Mouse (Mus musculus): ENCODE measurements around the gene Ykt6. TPM values are rescaled to one million over a fixed set of nuclear protein-coding genes. Genes with fewer than 3 reads are reported as not detected.
"Not testable (repeated sequence)": the region's sequence is repeated elsewhere in the genome, so short reads cannot be mapped to it uniquely, and the experiment has no call there.

Ykt6 gene
- total and polyA plus RNA-seq, 3 experiments, result 76.5 to 98.1 (median 89.5) TPM

- peaks cover 4 to 12% of the 10 kb centered on the region in 2 experiments for H3K4me1 ChIP-seq (ENCODE audit: control insufficient read depth in 1 of 2, insufficient read depth in 2 of 2, low read length in 2 of 2)
- no peak overlapping the region for H3K9ac ChIP-seq (ENCODE audit: control insufficient read depth, low read depth, low read length, poor library complexity, severe bottlenecking)
- H3K9me3 ChIP-seq (replicated peaks; ENCODE audit: insufficient read depth, low read length), result no peaks in the 10 kb centered on the region
- no peak for DNase-seq (ENCODE audit: low read depth, low spot score)
- H3K4me3 ChIP-seq (ENCODE audit: control insufficient read depth in 1 of 2, insufficient read depth in 1 of 2, low read depth in 2 of 2, low read length in 2 of 2), result no peak overlapping the region
- no peak overlapping the region for H3K27ac ChIP-seq (ENCODE audit: control insufficient read depth, low read depth, low read length)
- TF ChIP-seq SMC3 (IDR thresholded peaks at IDR 0.05; ENCODE audit: low read depth, low read length) (no peak), CTCF (IDR thresholded peaks at IDR 0.05 in 2 of 3, conservative IDR thresholded peaks at IDR 0.05 in 1 of 3; ENCODE audit: control insufficient read depth in 1 of 3, insufficient read depth in 1 of 3, low read depth in 2 of 3, low read length in 3 of 3, poor library complexity in 1 of 3, severe bottlenecking in 1 of 3) (peak in 1 of 3 experiments; percentile 17; a peak in 1 of 6 replicates)
- no peaks in the 10 kb centered on the region for H3K79me2 ChIP-seq (ENCODE audit: control insufficient read depth, insufficient read depth, low read length, poor library complexity)
- H3K27me3 ChIP-seq (ENCODE audit: control insufficient read depth in 1 of 2, insufficient read depth in 2 of 2, low read length in 2 of 2), result no peaks in the 10 kb centered on the region
- H3K36me3 ChIP-seq (ENCODE audit: control insufficient read depth in 1 of 2, insufficient read depth in 2 of 2, low read length in 2 of 2), result peaks cover 0 to 2% of the 10 kb centered on the region in 2 experiments; a peak in 1 of 4 replicates
Measured at GRCm38 (mm10) chr11:6003046-6003639, 47.6 kb downstream of the Ykt6 start.

- H3K9ac ChIP-seq (ENCODE audit: control insufficient read depth, low read depth, low read length, poor library complexity, severe bottlenecking); H3K36me3 ChIP-seq (ENCODE audit: control insufficient read depth in 1 of 2, insufficient read depth in 2 of 2, low read length in 2 of 2); H3K79me2 ChIP-seq (ENCODE audit: control insufficient read depth, insufficient read depth, low read length, poor library complexity); H3K4me3 ChIP-seq (ENCODE audit: control insufficient read depth in 1 of 2, insufficient read depth in 1 of 2, low read depth in 2 of 2, low read length in 2 of 2); H3K27me3 ChIP-seq (ENCODE audit: control insufficient read depth in 1 of 2, insufficient read depth in 2 of 2, low read length in 2 of 2); H3K9me3 ChIP-seq (replicated peaks; ENCODE audit: insufficient read depth, low read length): not testable (repeated sequence)
- Histone ChIP-seq H3K4me1 (ENCODE audit: control insufficient read depth in 1 of 2, insufficient read depth in 2 of 2, low read length in 2 of 2) (peaks cover 4 to 12% of the 10 kb centered on the region in 2 experiments), H3K27ac (ENCODE audit: control insufficient read depth, low read depth, low read length) (peak overlapping the region; percentile 81; the same call in 1 of the 2 replicates)
- peak; percentile 52 for DNase-seq (ENCODE audit: low read depth, low spot score)
Measured at GRCm38 (mm10) chr11:6005374-6006043, 50.0 kb downstream of the Ykt6 start.

- H3K27ac ChIP-seq (ENCODE audit: control insufficient read depth, low read depth, low read length); H3K4me3 ChIP-seq (ENCODE audit: control insufficient read depth in 1 of 2, insufficient read depth in 1 of 2, low read depth in 2 of 2, low read length in 2 of 2); H3K27me3 ChIP-seq (ENCODE audit: control insufficient read depth in 1 of 2, insufficient read depth in 2 of 2, low read length in 2 of 2); H3K79me2 ChIP-seq (ENCODE audit: control insufficient read depth, insufficient read depth, low read length, poor library complexity); H3K9me3 ChIP-seq (replicated peaks; ENCODE audit: insufficient read depth, low read length); DNase-seq (ENCODE audit: low read depth, low spot score); H3K9ac ChIP-seq (ENCODE audit: control insufficient read depth, low read depth, low read length, poor library complexity, severe bottlenecking); H3K36me3 ChIP-seq (ENCODE audit: control insufficient read depth in 1 of 2, insufficient read depth in 2 of 2, low read length in 2 of 2): not testable (repeated sequence)
- H3K4me1 ChIP-seq (ENCODE audit: control insufficient read depth in 1 of 2, insufficient read depth in 2 of 2, low read length in 2 of 2), result peaks cover 4 to 12% of the 10 kb centered on the region in 2 experiments
Measured at GRCm38 (mm10) chr11:6006351-6007009, 51.0 kb downstream of the Ykt6 start.

- H3K79me2 ChIP-seq (ENCODE audit: control insufficient read depth, insufficient read depth, low read length, poor library complexity); DNase-seq (ENCODE audit: low read depth, low spot score); H3K4me3 ChIP-seq (ENCODE audit: control insufficient read depth in 1 of 2, insufficient read depth in 1 of 2, low read depth in 2 of 2, low read length in 2 of 2); H3K36me3 ChIP-seq (ENCODE audit: control insufficient read depth in 1 of 2, insufficient read depth in 2 of 2, low read length in 2 of 2); H3K9me3 ChIP-seq (replicated peaks; ENCODE audit: insufficient read depth, low read length); H3K9ac ChIP-seq (ENCODE audit: control insufficient read depth, low read depth, low read length, poor library complexity, severe bottlenecking); H3K27ac ChIP-seq (ENCODE audit: control insufficient read depth, low read depth, low read length); H3K27me3 ChIP-seq (ENCODE audit: control insufficient read depth in 1 of 2, insufficient read depth in 2 of 2, low read length in 2 of 2): not testable (repeated sequence)
- H3K4me1 ChIP-seq (ENCODE audit: control insufficient read depth in 1 of 2, insufficient read depth in 2 of 2, low read length in 2 of 2), result peaks cover 4 to 12% of the 10 kb centered on the region in 2 experiments
Measured at GRCm38 (mm10) chr11:6007010-6007778, 51.7 kb downstream of the Ykt6 start.

- DNase-seq (ENCODE audit: low read depth, low spot score); H3K36me3 ChIP-seq (ENCODE audit: control insufficient read depth in 1 of 2, insufficient read depth in 2 of 2, low read length in 2 of 2); H3K4me3 ChIP-seq (ENCODE audit: control insufficient read depth in 1 of 2, insufficient read depth in 1 of 2, low read depth in 2 of 2, low read length in 2 of 2); H3K27me3 ChIP-seq (ENCODE audit: control insufficient read depth in 1 of 2, insufficient read depth in 2 of 2, low read length in 2 of 2); H3K9me3 ChIP-seq (replicated peaks; ENCODE audit: insufficient read depth, low read length); H3K27ac ChIP-seq (ENCODE audit: control insufficient read depth, low read depth, low read length); H3K9ac ChIP-seq (ENCODE audit: control insufficient read depth, low read depth, low read length, poor library complexity, severe bottlenecking); H3K79me2 ChIP-seq (ENCODE audit: control insufficient read depth, insufficient read depth, low read length, poor library complexity): not testable (repeated sequence)
- H3K4me1 ChIP-seq (ENCODE audit: control insufficient read depth in 1 of 2, insufficient read depth in 2 of 2, low read length in 2 of 2), result peaks cover 4 to 12% of the 10 kb centered on the region in 2 experiments
Measured at GRCm38 (mm10) chr11:6007779-6008128, 52.3 kb downstream of the Ykt6 start.

GRCm38 (mm10) chr11:6010751-6011482, 55.4 kb downstream of the Ykt6 start:
- not testable (repeated sequence) for H3K27me3 ChIP-seq (ENCODE audit: control insufficient read depth in 1 of 2, insufficient read depth in 2 of 2, low read length in 2 of 2); H3K4me3 ChIP-seq (ENCODE audit: control insufficient read depth in 1 of 2, insufficient read depth in 1 of 2, low read depth in 2 of 2, low read length in 2 of 2); H3K9ac ChIP-seq (ENCODE audit: control insufficient read depth, low read depth, low read length, poor library complexity, severe bottlenecking); H3K36me3 ChIP-seq (ENCODE audit: control insufficient read depth in 1 of 2, insufficient read depth in 2 of 2, low read length in 2 of 2); H3K27ac ChIP-seq (ENCODE audit: control insufficient read depth, low read depth, low read length); H3K9me3 ChIP-seq (replicated peaks; ENCODE audit: insufficient read depth, low read length); H3K4me1 ChIP-seq (ENCODE audit: control insufficient read depth in 1 of 2, insufficient read depth in 2 of 2, low read length in 2 of 2); H3K79me2 ChIP-seq (ENCODE audit: control insufficient read depth, insufficient read depth, low read length, poor library complexity); DNase-seq (ENCODE audit: low read depth, low spot score)

Data from MEL (cell line).